Mouse (Mus musculus): Measurements from ENCODE around the gene Plxnb3.

GRCm38 (mm10) chrX:73730908-73731307 is 26.0 kb upstream of the Plxnb3 start:
- no peak for TF ChIP-seq GATA1 (IDR thresholded peaks at IDR 0.05; ENCODE audit: borderline replicate concordance, low read length)
- no peak for TF ChIP-seq FLI1 (IDR thresholded peaks at IDR 0.05; ENCODE audit: low read length)
